Mouse (Mus musculus): Measurements from ENCODE around the gene Peli2.

- TF ChIP-seq EP300 (optimal IDR thresholded peaks at IDR 0.05) (no peak), CTCF (IDR thresholded peaks at IDR 0.05; ENCODE audit: low read depth) (no peak)
These were observed 47.5 kb downstream of the Peli2 start for GRCm38 (mm10) chr14:48168116-48168515.

Data from stomach, postnatal 0 days (tissue).